Mouse (Mus musculus) spleen, adult 2 months (tissue): Measurements from ENCODE around the gene Tpgs1.

ENCODE experiments used
- CTCF ChIP-seq: fragments of 200-500 bp; IDR thresholded peaks from 2 replicates; pipeline ENCODE4 v1.5.1; 2011; ENCODE audit warnings: mild to moderate bottlenecking, inconsistent platforms; ENCODE audit not compliant: insufficient read depth, insufficient read length, insufficient replicate concordance; ENCODE audit errors: extremely low read depth
- POLR2A ChIP-seq: fragments of 200-500 bp; IDR thresholded peaks from 2 replicates; pipeline ENCODE4 v1.6.1; 2011; ENCODE audit warnings: low read depth, low read length, inconsistent platforms

DNA sequence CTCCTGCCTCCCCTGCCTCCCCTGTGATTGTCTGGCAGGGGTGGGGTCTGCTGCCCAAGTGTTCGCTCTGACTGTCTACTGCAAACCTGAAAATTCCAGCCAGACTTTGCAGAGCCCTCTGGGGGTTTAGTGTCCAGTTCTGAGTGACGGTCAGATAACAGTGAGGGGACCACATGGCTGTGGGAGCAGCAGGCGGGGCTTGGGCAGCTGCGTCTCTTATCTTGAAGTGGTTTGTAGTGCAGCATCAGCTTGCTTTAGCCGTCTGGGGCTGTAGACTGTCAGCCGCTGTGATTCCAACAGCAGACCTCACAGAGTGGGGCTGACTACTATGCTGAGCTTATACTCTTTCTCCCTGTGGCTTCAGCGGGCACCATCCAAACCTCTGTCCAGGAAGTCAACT lies 40.1 kb downstream of the Tpgs1 start:
- no peak for TF ChIP-seq POLR2A
- no peak for TF ChIP-seq CTCF
